Mouse (Mus musculus) hematopoietic multipotent progenitor cell, adult 10-12 weeks (in vitro differentiated cells): ENCODE measurements around the gene Scaf11. TPM values are rescaled to one million over a fixed set of nuclear protein-coding genes. Genes with fewer than 3 reads are reported as not detected.

Experiments
- polyA plus RNA-seq: library from polyadenylated mRNA; stranded (reverse); fragments of >175 nt; gene quantifications from 2 replicates; pipeline ENCODE4 v1.2.3, GENCODE M21; 2012; ENCODE audit warnings: low replicate concordance

Scaf11 gene
- polyA plus RNA-seq, result 11.1 and 33.7 TPM in 2 replicates

DNA sequence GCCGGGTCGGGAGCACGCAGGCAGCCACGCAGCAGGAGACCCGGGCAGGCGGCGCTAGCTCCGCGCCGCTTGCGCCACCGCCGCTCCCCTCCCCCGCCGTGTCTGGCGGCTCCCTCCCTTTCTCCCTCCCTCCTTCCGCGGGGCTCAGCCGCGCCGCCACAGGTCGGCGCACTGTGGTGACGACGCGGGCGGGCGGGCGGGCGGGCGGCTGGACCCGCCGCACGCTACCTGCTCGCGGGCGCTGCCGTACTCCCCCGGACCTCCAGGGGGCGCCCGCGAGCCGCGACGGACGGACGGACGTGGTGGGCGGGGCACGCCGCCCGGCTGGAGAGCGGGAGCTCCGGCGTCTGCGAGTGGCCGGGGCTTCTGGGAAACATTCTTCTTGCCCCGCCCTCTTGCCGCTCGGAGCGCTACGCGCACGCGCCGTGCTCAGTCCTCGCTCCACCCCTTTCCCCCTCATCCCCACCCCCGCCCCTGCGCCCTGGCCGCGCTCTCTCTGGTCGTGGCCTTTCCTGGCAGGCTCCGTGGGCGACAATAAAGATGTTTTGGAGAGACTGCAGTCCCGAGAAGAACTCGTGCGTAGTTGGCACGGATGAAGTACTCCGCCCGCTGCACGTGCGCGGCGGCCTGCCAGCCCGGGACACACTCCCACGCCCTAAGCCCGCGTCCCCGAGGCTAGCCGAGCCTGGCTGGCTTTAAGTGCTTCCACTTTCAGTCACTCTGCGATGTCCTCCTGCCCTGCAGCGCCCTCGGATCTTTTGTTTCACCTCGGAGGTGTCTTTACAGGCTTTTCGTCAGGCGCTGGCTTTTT, at the start of gene Scaf11:
Gene Scaf11 (minus strand): TSS at position 114 of the 811 bp plus-strand sequence.

Other genes with a start within 250 kb of the Scaf11 start
- 13.3 and 15.1 TPM in 2 replicates for gene Arid2, start 173.3 kb downstream of the Scaf11 start, polyA plus RNA-seq
- 30.1 and 32.6 TPM in 2 replicates for gene Slc38a1, start 182.1 kb upstream of the Scaf11 start, polyA plus RNA-seq
- 19.5 and 28.1 TPM in 2 replicates for gene Slc38a2, start 238.9 kb upstream of the Scaf11 start, polyA plus RNA-seq